ENCODE assay signal across 16 mouse cellular contexts in the genomic region with DNA sequence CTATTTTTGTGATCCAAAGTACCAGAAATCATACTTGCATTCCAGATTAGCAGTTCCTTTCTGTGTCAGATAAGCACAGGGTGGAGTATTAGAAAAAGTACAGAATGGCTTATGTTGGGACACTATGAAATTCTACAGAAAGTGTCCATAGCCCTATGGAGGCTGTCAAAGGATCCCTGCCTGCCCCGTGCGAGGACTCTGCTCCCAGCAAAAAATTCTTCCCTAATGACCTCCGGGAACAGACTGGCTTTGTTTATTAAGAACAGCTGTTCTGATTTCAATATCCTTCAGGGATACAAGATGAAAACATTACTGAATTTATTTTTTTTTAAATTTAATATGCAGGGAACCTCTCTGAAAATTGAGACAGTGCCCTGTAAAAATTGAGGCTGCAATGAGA.
"Had no signal": no experiment of that assay in that cellular context is flagged by ENCODE, and none has a peak within 500 bp of the region (broad histone marks: within the 10 kb centered on the region; RNA-seq: fewer than 3 reads in every experiment).

No protein-coding gene starts in this region.

- H3K36me3 ChIP-seq: limb, embryonic 13.5 days; midbrain, embryonic 12.5 days; neural tube, embryonic 13.5 days had no signal

- DNase-seq: kidney, adult 8-10 months; kidney, postnatal 10 days; kidney, postnatal 4 days; lung, adult 2 months; retina, postnatal 1 day; right cerebral cortex, postnatal 4 days; spleen, adult 18-20 months; thymus, adult 18-20 months; thymus, postnatal 14 days had no signal

- H3K9ac ChIP-seq: limb, embryonic 13.5 days; liver, embryonic 14.5 days; midbrain, embryonic 12.5 days; neural tube, embryonic 13.5 days had no signal

- H3K27ac ChIP-seq: left cerebral cortex, adult 2 months; limb, embryonic 13.5 days; liver, embryonic 14.5 days; midbrain, embryonic 12.5 days; neural tube, embryonic 13.5 days had no signal

- H3K4me1 ChIP-seq: midbrain, embryonic 12.5 days; neural tube, embryonic 13.5 days had no signal

- H3K4me3 ChIP-seq: left cerebral cortex, adult 2 months; limb, embryonic 13.5 days; midbrain, embryonic 12.5 days; neural tube, embryonic 13.5 days had no signal

- H3K4me2 ChIP-seq: limb, embryonic 13.5 days; midbrain, embryonic 12.5 days; neural tube, embryonic 13.5 days had no signal

- ATAC-seq: intestine, postnatal 0 days; midbrain, embryonic 16.5 days had no signal

- H3K9me3 ChIP-seq: limb, embryonic 13.5 days; midbrain, embryonic 12.5 days; neural tube, embryonic 13.5 days had no signal

- H3K27me3 ChIP-seq: limb, embryonic 13.5 days; midbrain, embryonic 12.5 days; neural tube, embryonic 13.5 days had no signal
